In genomic region chr15:26566076-26566475, GRCm38 (mm10) we compare ENCODE assay signal across 23 mouse cellular contexts.
DNase-seq lines count a peak whose midpoint lies in the region; ATAC-seq lines count a peak whose summit lies in the region.
"Had no signal": no experiment of that assay in that cellular context is flagged by ENCODE, and none has a peak within 500 bp of the region (broad histone marks: within the 10 kb centered on the region; RNA-seq: fewer than 3 reads in every experiment).

No protein-coding gene starts in this region.

- peak; percentile 5 for DNase-seq in cerebellum, adult 9-10 months
- no peak for DNase-seq in cerebellum, adult 9-11 months
- peak; percentile 56 to 76 for DNase-seq in cerebellum, postnatal 25 days
- peak; percentile 19 for DNase-seq in left cerebral cortex, postnatal 4 days
- no peak for DNase-seq in left cerebral cortex, adult 8-10 months (ENCODE audit: low spot score in 2 of 2)
- peak; percentile 21 for DNase-seq in fibroblast of lung, adult 2 months (ENCODE audit: low read depth)
- DNase-seq: adrenal gland, adult 2 months; adrenal gland, postnatal 14 days; B cell, adult 2 months; embryo, embryonic 11 days; gastrocnemius, postnatal 10 days; gastrocnemius, postnatal 36 days; heart, adult 2 months; heart, postnatal 14 days; heart, postnatal 4 days; kidney, adult 2 months had no signal

- ATAC-seq in cerebellum, adult (ENCODE audit: insufficient number of reproducible peaks, low FRiP score, low TSS enrichment), result no peak
- ATAC-seq: forebrain, embryonic 13.5 days; forebrain, embryonic 16.5 days; hindbrain, postnatal 0 days; inflammation-experienced regulatory T-cells, adult 6 months; intestine, embryonic 16.5 days; Patski had no signal

- intact Hi-C loops in left cerebral cortex, postnatal 4 days (cut with DNase I), result no loop called here

Comparison
In these comparisons a context has a peak if more than half of its experiments do, and no peak if none do; other contexts are left out.
1. DNase-seq: peak in cerebellum, adult 9-10 months (single experiment), cerebellum, postnatal 25 days (2 of 2), left cerebral cortex, postnatal 4 days (single experiment) and fibroblast of lung, adult 2 months (single experiment); none in cerebellum, adult 9-11 months (single experiment) and left cerebral cortex, adult 8-10 months (0 of 2).